Mouse (Mus musculus): ENCODE data around the gene Prkaca. TPM values are rescaled to one million over a fixed set of nuclear protein-coding genes. Genes with fewer than 3 reads are reported as not detected.
A peak's percentile ranks its signal among the peaks of the same experiment; 100 is the strongest.

Gene Prkaca
- total and polyA plus RNA-seq, 2 experiments: 23.0 to 47.8 TPM

DNA sequence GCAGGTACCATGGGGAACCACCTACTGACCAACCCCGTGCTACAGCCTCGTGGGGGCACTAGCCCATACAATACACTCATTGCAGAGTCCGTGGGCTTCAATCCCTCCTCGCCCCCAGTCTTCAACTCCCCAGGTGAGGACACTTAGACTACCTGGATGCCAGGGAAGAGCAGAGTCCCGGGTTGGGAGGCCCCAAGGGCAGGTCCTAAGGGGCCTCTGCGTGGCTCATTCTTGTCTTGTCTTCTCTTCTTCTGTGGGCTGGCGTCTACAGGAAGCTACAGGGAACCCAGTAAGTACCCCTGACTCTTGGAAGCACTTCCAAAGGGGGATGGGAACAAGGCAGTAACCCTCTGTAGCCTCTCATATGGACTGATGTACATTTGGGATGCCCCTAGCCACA is 35.1 kb upstream of the Prkaca start:
- H3K4me3 ChIP-seq (ENCODE audit: insufficient read depth, low read depth, low read length): no peak overlapping the region
- no peaks in the 10 kb centered on the region for H3K4me1 ChIP-seq (ENCODE audit: control insufficient read depth, insufficient read depth, low read length)
- no peak overlapping the region for H3K9ac ChIP-seq (ENCODE audit: low read depth, low read length)
- no peaks in the 10 kb centered on the region for H3K79me2 ChIP-seq (ENCODE audit: control insufficient read depth, insufficient read depth, low read length)
- H3K36me3 ChIP-seq (ENCODE audit: control insufficient read depth, insufficient read depth, low read length): no peaks in the 10 kb centered on the region
- DNase-seq (ENCODE audit: extremely low read depth, low read depth, low spot score): no peak
- no peaks in the 10 kb centered on the region for H3K27me3 ChIP-seq (ENCODE audit: control insufficient read depth, insufficient read depth, low read length)
- H3K27ac ChIP-seq (replicated peaks; ENCODE audit: insufficient read depth, low read depth, low read length): no peak overlapping the region
- 91% methylated on average over 7 of the region's 7 CpGs for WGBS
- TF ChIP-seq POLR2A (IDR thresholded peaks at IDR 0.05; ENCODE audit: extremely low read depth, insufficient read depth, low read length) (no peak), CTCF (IDR thresholded peaks at IDR 0.05; ENCODE audit: low read depth, low read length) (no peak)

- H3K79me2 ChIP-seq (ENCODE audit: control insufficient read depth, insufficient read depth, low read length): no peaks in the 10 kb centered on the region
- H3K27me3 ChIP-seq (ENCODE audit: control insufficient read depth, insufficient read depth, low read length): no peaks in the 10 kb centered on the region
- H3K27ac ChIP-seq (replicated peaks; ENCODE audit: insufficient read depth, low read depth, low read length): no peak overlapping the region
- WGBS: 96% methylated on average over 15 of the region's 15 CpGs
- H3K4me1 ChIP-seq (ENCODE audit: control insufficient read depth, insufficient read depth, low read length): no peaks in the 10 kb centered on the region
- no peak overlapping the region for H3K9ac ChIP-seq (ENCODE audit: low read depth, low read length)
- TF ChIP-seq CTCF (IDR thresholded peaks at IDR 0.05; ENCODE audit: low read depth, low read length): no peak
- no peak for TF ChIP-seq POLR2A (IDR thresholded peaks at IDR 0.05; ENCODE audit: extremely low read depth, insufficient read depth, low read length)
- H3K4me3 ChIP-seq (ENCODE audit: insufficient read depth, low read depth, low read length): no peak overlapping the region
- H3K36me3 ChIP-seq (ENCODE audit: control insufficient read depth, insufficient read depth, low read length): no peaks in the 10 kb centered on the region
- no peak for DNase-seq (ENCODE audit: extremely low read depth, low read depth, low spot score)
These were observed 34.5 kb upstream of the Prkaca start for GRCm38 (mm10) chr8:83938330-83938729.

GRCm38 (mm10) chr8:83941066-83941677 is 31.6 kb upstream of the Prkaca start:
- Histone ChIP-seq H3K4me3 (ENCODE audit: insufficient read depth, low read depth, low read length) (no peak overlapping the region), H3K36me3 (ENCODE audit: control insufficient read depth, insufficient read depth, low read length) (no peaks in the 10 kb centered on the region), H3K4me1 (ENCODE audit: control insufficient read depth, insufficient read depth, low read length) (no peaks in the 10 kb centered on the region), H3K9ac (ENCODE audit: low read depth, low read length) (no peak overlapping the region), H3K79me2 (ENCODE audit: control insufficient read depth, insufficient read depth, low read length) (no peaks in the 10 kb centered on the region), H3K27ac (replicated peaks; ENCODE audit: insufficient read depth, low read depth, low read length) (no peak overlapping the region), H3K27me3 (ENCODE audit: control insufficient read depth, insufficient read depth, low read length) (no peaks in the 10 kb centered on the region)
- TF ChIP-seq CTCF (IDR thresholded peaks at IDR 0.05; ENCODE audit: low read depth, low read length) (no peak), POLR2A (IDR thresholded peaks at IDR 0.05; ENCODE audit: extremely low read depth, insufficient read depth, low read length) (no peak)
- WGBS: 89% methylated on average over 6 of the region's 6 CpGs
- no peak for DNase-seq (ENCODE audit: extremely low read depth, low read depth, low spot score)

DNA sequence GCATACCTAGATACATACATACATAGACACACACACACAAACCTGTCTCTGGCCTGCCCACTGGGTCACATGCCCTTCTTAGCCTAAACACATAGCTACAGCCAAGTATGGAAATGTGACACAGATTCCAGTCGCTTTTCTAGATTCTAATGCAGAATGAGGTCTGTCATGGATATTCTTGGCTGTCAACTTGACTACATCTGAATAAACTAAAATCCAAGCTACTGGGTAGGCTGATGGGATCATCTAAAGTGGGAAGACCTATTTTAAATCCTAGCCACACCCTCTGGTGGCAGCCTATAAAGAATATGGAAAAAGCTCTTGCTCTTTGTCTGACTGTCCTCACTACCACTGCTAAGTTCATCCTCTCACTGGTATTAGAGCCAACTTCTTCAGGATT is 30.3 kb upstream of the Prkaca start:
- TF ChIP-seq POLR2A (IDR thresholded peaks at IDR 0.05; ENCODE audit: extremely low read depth, insufficient read depth, low read length) (no peak), CTCF (IDR thresholded peaks at IDR 0.05; ENCODE audit: low read depth, low read length) (no peak)
- no peaks in the 10 kb centered on the region for H3K27me3 ChIP-seq (ENCODE audit: control insufficient read depth, insufficient read depth, low read length)
- H3K36me3 ChIP-seq (ENCODE audit: control insufficient read depth, insufficient read depth, low read length): no peaks in the 10 kb centered on the region
- H3K27ac ChIP-seq (replicated peaks; ENCODE audit: insufficient read depth, low read depth, low read length): no peak overlapping the region
- no peaks in the 10 kb centered on the region for H3K79me2 ChIP-seq (ENCODE audit: control insufficient read depth, insufficient read depth, low read length)
- no peak overlapping the region for H3K4me3 ChIP-seq (ENCODE audit: insufficient read depth, low read depth, low read length)
- no peaks in the 10 kb centered on the region for H3K4me1 ChIP-seq (ENCODE audit: control insufficient read depth, insufficient read depth, low read length)
- 91% methylated on average over 1 of the region's 1 CpGs for WGBS
- no peak overlapping the region for H3K9ac ChIP-seq (ENCODE audit: low read depth, low read length)
- DNase-seq (ENCODE audit: extremely low read depth, low read depth, low spot score): no peak

DNA sequence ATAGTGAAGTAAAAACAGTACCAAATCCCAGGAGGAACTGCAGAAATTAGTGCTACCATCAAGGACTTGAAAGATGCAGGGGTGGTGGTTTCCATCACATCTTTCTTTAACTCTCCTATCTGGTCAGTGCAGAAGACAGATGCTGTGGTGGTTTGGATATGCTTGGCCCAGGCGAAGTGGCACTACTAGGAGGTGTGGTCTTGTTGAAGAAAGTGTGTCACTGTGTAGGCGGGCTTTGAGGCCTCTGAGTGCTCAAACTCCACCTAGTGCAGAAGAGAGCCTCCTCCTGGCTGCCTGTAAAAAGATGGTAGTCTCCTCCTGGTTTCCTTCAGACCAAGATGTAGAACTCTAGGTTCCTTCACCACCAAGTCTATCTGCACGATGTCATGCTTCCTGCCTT is 27.3 kb upstream of the Prkaca start:
- no peak for DNase-seq (ENCODE audit: extremely low read depth, low read depth, low spot score)

GRCm38 (mm10) chr8:83954749-83955105 is 18.1 kb upstream of the Prkaca start:
- H3K9ac ChIP-seq (ENCODE audit: low read depth, low read length): peak overlapping the region; percentile 75
- no peak for TF ChIP-seq CTCF (IDR thresholded peaks at IDR 0.05; ENCODE audit: low read depth, low read length)
- TF ChIP-seq POLR2A (IDR thresholded peaks at IDR 0.05; ENCODE audit: extremely low read depth, insufficient read depth, low read length): no peak
- no peaks in the 10 kb centered on the region for H3K36me3 ChIP-seq (ENCODE audit: control insufficient read depth, insufficient read depth, low read length)
- H3K4me1 ChIP-seq (ENCODE audit: control insufficient read depth, insufficient read depth, low read length): 0 out of 2 replicates have a peak, but pooled peaks cover 1% of the 10 kb centered on the region
- no peak for DNase-seq (ENCODE audit: extremely low read depth, low read depth, low spot score)
- under 1% methylated on average over 14 of the region's 14 CpGs for WGBS
- H3K27ac ChIP-seq (replicated peaks; ENCODE audit: insufficient read depth, low read depth, low read length): peak overlapping the region; percentile 89
- H3K79me2 ChIP-seq (ENCODE audit: control insufficient read depth, insufficient read depth, low read length): no peaks in the 10 kb centered on the region
- H3K27me3 ChIP-seq (ENCODE audit: control insufficient read depth, insufficient read depth, low read length): no peaks in the 10 kb centered on the region
- H3K4me3 ChIP-seq (ENCODE audit: insufficient read depth, low read depth, low read length): peak overlapping the region; percentile 58

More for the DNA sequence above, 27.3 kb upstream of the Prkaca start:
- H3K79me2 ChIP-seq (ENCODE audit: control insufficient read depth, insufficient read depth, low read length): no peaks in the 10 kb centered on the region
- no peak overlapping the region for H3K27ac ChIP-seq (replicated peaks; ENCODE audit: insufficient read depth, low read depth, low read length)
- no peak for TF ChIP-seq POLR2A (IDR thresholded peaks at IDR 0.05; ENCODE audit: extremely low read depth, insufficient read depth, low read length)
- TF ChIP-seq CTCF (IDR thresholded peaks at IDR 0.05; ENCODE audit: low read depth, low read length): no peak
- WGBS: 76% methylated on average over 3 of the region's 3 CpGs
- no peaks in the 10 kb centered on the region for H3K27me3 ChIP-seq (ENCODE audit: control insufficient read depth, insufficient read depth, low read length)
- H3K36me3 ChIP-seq (ENCODE audit: control insufficient read depth, insufficient read depth, low read length): 0 out of 2 replicates have a peak, but pooled peaks cover 2% of the 10 kb centered on the region
- no peak overlapping the region for H3K9ac ChIP-seq (ENCODE audit: low read depth, low read length)
- H3K4me1 ChIP-seq (ENCODE audit: control insufficient read depth, insufficient read depth, low read length): no peaks in the 10 kb centered on the region
- H3K4me3 ChIP-seq (ENCODE audit: insufficient read depth, low read depth, low read length): no peak overlapping the region
